Mouse (Mus musculus): Measurements from ENCODE around the gene Olfr558. TPM values are rescaled to one million over a fixed set of nuclear protein-coding genes. Genes with fewer than 3 reads are reported as not detected.

Olfr558 gene
- polyA plus RNA-seq, 1 experiment from 2014 or later = 2.7 TPM

GRCm38 (mm10) chr7:102737705-102738104, 35.7 kb downstream of the Olfr558 start:
- H3K36me3 ChIP-seq = no peaks in the 10 kb centered on the region
- no peak for ATAC-seq (ENCODE audit: low read depth)
- WGBS = 54% methylated on average over 2 of the region's 2 CpGs
- no peak overlapping the region for H3K4me2 ChIP-seq
- H3K27me3 ChIP-seq = no peaks in the 10 kb centered on the region
- H3K4me3 ChIP-seq = no peak overlapping the region
- no peak overlapping the region for H3K9ac ChIP-seq
- no peaks in the 10 kb centered on the region for H3K9me3 ChIP-seq
- no peaks in the 10 kb centered on the region for H3K4me1 ChIP-seq (replicated peaks)
- H3K27ac ChIP-seq (replicated peaks) = no peak overlapping the region

GRCm38 (mm10) chr7:102752086-102752485, 50.1 kb downstream of the Olfr558 start:
- Histone ChIP-seq H3K9me3 (no peaks in the 10 kb centered on the region), H3K27ac (replicated peaks) (no peak overlapping the region), H3K9ac (no peak overlapping the region), H3K36me3 (no peaks in the 10 kb centered on the region), H3K4me1 (replicated peaks) (no peaks in the 10 kb centered on the region), H3K27me3 (no peaks in the 10 kb centered on the region), H3K4me3 (no peak overlapping the region), H3K4me2 (no peak overlapping the region)
- ATAC-seq (ENCODE audit: low read depth) = no peak
- 18% methylated on average over 1 of the region's 1 CpGs for WGBS

GRCm38 (mm10) chr7:102759266-102759665, 57.3 kb downstream of the Olfr558 start, which contains the start of the genes Olfr560 and Olfr78:
Olfr560 (minus strand) TSS chr7:102759366.
Olfr78 (minus strand) TSS chr7:102759471.
- Histone ChIP-seq H3K9me3 (no peaks in the 10 kb centered on the region), H3K9ac (no peak within 1 kb of the TSS), H3K4me1 (replicated peaks) (no peaks in the 10 kb centered on the region), H3K4me2 (no peak within 1 kb of the TSS), H3K4me3 (no peak within 1 kb of the TSS), H3K27ac (replicated peaks) (no peak within 1 kb of the TSS), H3K36me3 (no peaks in the 10 kb centered on the region), H3K27me3 (no peaks in the 10 kb centered on the region)
- no peak for ATAC-seq (ENCODE audit: low read depth)
- WGBS = 74% methylated on average over 4 of the region's 4 CpGs

Other genes with a start within 250 kb of the Olfr558 start
- gene Olfr543, start 220.5 kb upstream of the Olfr558 start, polyA plus RNA-seq (2015; fragmentation: Nextera tagmentation; extraction: Ambion mirVana) = 0.48 and 0.50 TPM in 2 replicates
- 0.17 TPM in 1 of 2 replicates, not detected in the other for gene Olfr544, start 213.9 kb upstream of the Olfr558 start, polyA plus RNA-seq (2015; fragmentation: Nextera tagmentation; extraction: Ambion mirVana)
- gene Olfr545, start 202.6 kb upstream of the Olfr558 start, polyA plus RNA-seq (2015; fragmentation: Nextera tagmentation; extraction: Ambion mirVana) = 0.38 TPM in 1 of 2 replicates, not detected in the other
- gene Olfr547, start 167.5 kb upstream of the Olfr558 start, polyA plus RNA-seq (2015; fragmentation: Nextera tagmentation; extraction: Ambion mirVana) = not detected in 2 replicates
- gene Olfr548-ps1, start 161.3 kb upstream of the Olfr558 start, polyA plus RNA-seq (2015; fragmentation: Nextera tagmentation; extraction: Ambion mirVana) = not detected in 2 replicates
- gene Olfr549, start 152.3 kb upstream of the Olfr558 start, polyA plus RNA-seq (2015; fragmentation: Nextera tagmentation; extraction: Ambion mirVana) = not detected in 2 replicates
- gene Trim21, start 136.7 kb upstream of the Olfr558 start, polyA plus RNA-seq (2015; fragmentation: Nextera tagmentation; extraction: Ambion mirVana) = 0.15 and 0.36 TPM in 2 replicates
- gene Olfr550, start 130.8 kb upstream of the Olfr558 start, polyA plus RNA-seq (2015; fragmentation: Nextera tagmentation; extraction: Ambion mirVana) = not detected in 2 replicates
- gene Olfr551, start 110.3 kb upstream of the Olfr558 start, polyA plus RNA-seq (2015; fragmentation: Nextera tagmentation; extraction: Ambion mirVana) = not detected in 2 replicates
- gene Olfr552, start 104.4 kb upstream of the Olfr558 start, polyA plus RNA-seq (2015; fragmentation: Nextera tagmentation; extraction: Ambion mirVana) = 0.06 TPM in 1 of 2 replicates, not detected in the other
- gene Olfr553, start 84.0 kb upstream of the Olfr558 start, polyA plus RNA-seq (2015; fragmentation: Nextera tagmentation; extraction: Ambion mirVana) = not detected in 2 replicates
- gene Olfr554, start 63.8 kb upstream of the Olfr558 start, polyA plus RNA-seq (2015; fragmentation: Nextera tagmentation; extraction: Ambion mirVana) = not detected in 2 replicates
- not detected in 2 replicates for gene Olfr555, start 43.4 kb upstream of the Olfr558 start, polyA plus RNA-seq (2015; fragmentation: Nextera tagmentation; extraction: Ambion mirVana)
- gene Olfr556, start 37.3 kb upstream of the Olfr558 start, polyA plus RNA-seq (2015; fragmentation: Nextera tagmentation; extraction: Ambion mirVana) = not detected in 2 replicates
- gene Trim68, start 14.9 kb upstream of the Olfr558 start, polyA plus RNA-seq (2015; fragmentation: Nextera tagmentation; extraction: Ambion mirVana) = 9.3 and 12.3 TPM in 2 replicates
- not detected in 2 replicates for gene Olfr557, start 6.3 kb upstream of the Olfr558 start, polyA plus RNA-seq (2015; fragmentation: Nextera tagmentation; extraction: Ambion mirVana)
- not detected in 2 replicates for gene Olfr33, start 16.9 kb downstream of the Olfr558 start, polyA plus RNA-seq (2015; fragmentation: Nextera tagmentation; extraction: Ambion mirVana)
- not detected in 2 replicates for gene Olfr559, start 25.3 kb downstream of the Olfr558 start, polyA plus RNA-seq (2015; fragmentation: Nextera tagmentation; extraction: Ambion mirVana)
- not detected in 2 replicates for gene Olfr560, start 57.2 kb downstream of the Olfr558 start, polyA plus RNA-seq (2015; fragmentation: Nextera tagmentation; extraction: Ambion mirVana)
- 0.27 and 0.44 TPM in 2 replicates for gene Olfr78, start 57.3 kb downstream of the Olfr558 start, polyA plus RNA-seq (2015; fragmentation: Nextera tagmentation; extraction: Ambion mirVana)
- gene Olfr561, start 69.0 kb downstream of the Olfr558 start, polyA plus RNA-seq (2015; fragmentation: Nextera tagmentation; extraction: Ambion mirVana) = 0.46 TPM in 1 of 2 replicates, not detected in the other
- not detected in 2 replicates for gene Olfr564, start 101.3 kb downstream of the Olfr558 start, polyA plus RNA-seq (2015; fragmentation: Nextera tagmentation; extraction: Ambion mirVana)
- 0.31 and 0.50 TPM in 2 replicates for gene Olfr566, start 156.6 kb downstream of the Olfr558 start, polyA plus RNA-seq (2015; fragmentation: Nextera tagmentation; extraction: Ambion mirVana)
- not detected in 2 replicates for gene Olfr568, start 174.9 kb downstream of the Olfr558 start, polyA plus RNA-seq (2015; fragmentation: Nextera tagmentation; extraction: Ambion mirVana)
- gene Olfr569, start 188.7 kb downstream of the Olfr558 start, polyA plus RNA-seq (2015; fragmentation: Nextera tagmentation; extraction: Ambion mirVana) = not detected in 2 replicates
- gene Olfr570, start 192.4 kb downstream of the Olfr558 start, polyA plus RNA-seq (2015; fragmentation: Nextera tagmentation; extraction: Ambion mirVana) = not detected in 2 replicates
- 0.04 TPM in 1 of 2 replicates, not detected in the other for gene Olfr571, start 215.3 kb downstream of the Olfr558 start, polyA plus RNA-seq (2015; fragmentation: Nextera tagmentation; extraction: Ambion mirVana)
- not detected in 2 replicates for gene Olfr572, start 222.2 kb downstream of the Olfr558 start, polyA plus RNA-seq (2015; fragmentation: Nextera tagmentation; extraction: Ambion mirVana)
- not detected in 2 replicates for gene Olfr573-ps1, start 240.4 kb downstream of the Olfr558 start, polyA plus RNA-seq (2015; fragmentation: Nextera tagmentation; extraction: Ambion mirVana)
- not detected in 2 replicates for gene Olfr574, start 246.3 kb downstream of the Olfr558 start, polyA plus RNA-seq (2015; fragmentation: Nextera tagmentation; extraction: Ambion mirVana)

Measured in neural tube, embryonic 13.5 days (tissue).